Mouse (Mus musculus): Measurements from ENCODE around the gene Kcns1. TPM values are rescaled to one million over a fixed set of nuclear protein-coding genes. Genes with fewer than 3 reads are reported as not detected.
A peak's percentile ranks its signal among the peaks of the same experiment; 100 is the strongest.

Gene Kcns1
- polyA plus RNA-seq, 1 experiment from 2014 or later: not detected

DNA sequence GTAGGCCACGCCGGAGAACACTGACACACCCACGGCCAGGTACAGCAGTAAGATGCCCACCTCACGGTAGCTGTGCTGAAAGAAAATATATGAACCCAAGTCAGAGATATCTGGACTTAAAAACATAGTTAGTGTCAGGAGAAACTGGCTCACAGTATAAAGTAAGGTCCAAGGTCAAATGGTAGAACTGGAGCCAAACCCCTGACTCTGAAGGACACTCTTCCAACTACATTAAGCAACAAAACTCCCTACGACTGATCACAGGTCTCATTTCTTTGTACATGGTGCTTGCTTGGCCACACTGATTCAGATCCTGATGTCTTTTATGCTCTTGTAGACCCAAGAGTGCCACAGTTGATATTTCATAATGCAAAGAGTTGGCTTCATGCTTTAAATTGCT is 6.0 kb downstream of the Kcns1 start:
- peaks cover 58% of the 10 kb centered on the region for H3K27me3 ChIP-seq (replicated peaks; ENCODE audit: low read depth, poor library complexity, severe bottlenecking)
- WGBS: 94% methylated on average over 5 of the region's 5 CpGs
- no peak for DNase-seq (ENCODE audit: low spot score)

GRCm38 (mm10) chr2:164161515-164162055 is 9.3 kb downstream of the Kcns1 start:
- WGBS: 81% methylated on average over 11 of the region's 11 CpGs
- H3K4me1 ChIP-seq: 0 out of 2 replicates have a peak, but pooled peaks cover 7% of the 10 kb centered on the region
- no peak for DNase-seq (ENCODE audit: low spot score)

More for the DNA sequence above, 6.0 kb downstream of the Kcns1 start:
- no peak overlapping the region for H3K4me3 ChIP-seq
- H3K4me1 ChIP-seq: peaks cover 19% of the 10 kb centered on the region
- H3K27ac ChIP-seq (replicated peaks): no peak overlapping the region
- H3K36me3 ChIP-seq (replicated peaks): no peaks in the 10 kb centered on the region
- no peaks in the 10 kb centered on the region for H3K9me3 ChIP-seq

DNA sequence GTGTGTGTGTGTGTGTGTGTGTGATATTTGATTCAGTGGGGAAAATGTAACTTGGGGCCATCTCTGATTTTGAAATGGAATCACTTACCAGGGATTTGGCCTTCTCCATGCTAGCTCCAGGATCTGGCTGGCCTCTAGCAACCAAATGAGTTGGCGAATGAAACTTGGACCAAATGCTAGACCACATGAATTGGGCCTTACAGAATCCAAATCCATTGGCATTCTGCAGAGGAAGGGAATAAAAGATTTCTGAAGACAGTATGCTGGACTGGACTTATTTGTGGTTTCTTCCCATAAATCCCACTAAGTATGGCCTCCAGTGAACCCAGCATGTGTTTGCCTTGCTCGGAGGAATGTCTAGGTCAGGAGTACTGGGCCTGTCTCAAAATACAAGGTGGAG is 12.1 kb downstream of the Kcns1 start:
- Histone ChIP-seq H3K27me3 (replicated peaks; ENCODE audit: low read depth, poor library complexity, severe bottlenecking) (no peaks in the 10 kb centered on the region), H3K36me3 (replicated peaks) (peaks cover 20% of the 10 kb centered on the region), H3K27ac (replicated peaks) (no peak overlapping the region), H3K4me3 (no peak overlapping the region), H3K4me1 (0 out of 2 replicates have a peak, but pooled peaks cover 7% of the 10 kb centered on the region), H3K9me3 (no peaks in the 10 kb centered on the region)
- WGBS: 87% methylated on average over 2 of the region's 2 CpGs
- DNase-seq (ENCODE audit: low spot score): no peak

More at GRCm38 (mm10) chr2:164161515-164162055, 9.3 kb downstream of the Kcns1 start:
- Histone ChIP-seq H3K27me3 (replicated peaks; ENCODE audit: low read depth, poor library complexity, severe bottlenecking) (peaks cover 25% of the 10 kb centered on the region), H3K4me3 (no peak overlapping the region), H3K36me3 (replicated peaks) (peaks cover 7% of the 10 kb centered on the region), H3K27ac (replicated peaks) (no peak overlapping the region), H3K9me3 (no peaks in the 10 kb centered on the region)

DNA sequence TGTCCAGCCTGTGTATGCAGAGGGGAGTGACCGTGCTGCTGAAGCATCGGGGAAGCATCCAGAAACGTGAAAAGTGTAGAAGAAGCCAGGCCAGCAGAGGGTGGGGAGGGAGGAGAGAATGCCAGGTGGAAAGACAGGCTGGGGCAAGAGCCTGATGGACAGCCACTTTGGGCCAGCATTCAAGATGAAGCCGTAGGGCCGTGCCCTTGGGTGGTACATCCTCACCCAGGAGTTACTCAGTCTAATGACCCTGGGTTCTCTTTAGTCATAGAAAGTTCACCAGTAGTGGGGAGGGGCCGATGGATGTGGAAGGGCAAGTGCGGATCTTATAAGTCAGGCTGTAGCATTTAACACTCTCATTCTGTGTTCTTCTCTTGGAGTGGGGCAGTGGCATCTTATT is 14.8 kb downstream of the Kcns1 start:
- H3K4me1 ChIP-seq: no peaks in the 10 kb centered on the region
- no peak overlapping the region for H3K4me3 ChIP-seq
- WGBS: 83% methylated on average over 7 of the region's 7 CpGs
- no peak overlapping the region for H3K27ac ChIP-seq (replicated peaks)
- peaks cover 45% of the 10 kb centered on the region for H3K36me3 ChIP-seq (replicated peaks)
- no peaks in the 10 kb centered on the region for H3K27me3 ChIP-seq (replicated peaks; ENCODE audit: low read depth, poor library complexity, severe bottlenecking)
- DNase-seq (ENCODE audit: low spot score): no peak
- no peaks in the 10 kb centered on the region for H3K9me3 ChIP-seq

DNA sequence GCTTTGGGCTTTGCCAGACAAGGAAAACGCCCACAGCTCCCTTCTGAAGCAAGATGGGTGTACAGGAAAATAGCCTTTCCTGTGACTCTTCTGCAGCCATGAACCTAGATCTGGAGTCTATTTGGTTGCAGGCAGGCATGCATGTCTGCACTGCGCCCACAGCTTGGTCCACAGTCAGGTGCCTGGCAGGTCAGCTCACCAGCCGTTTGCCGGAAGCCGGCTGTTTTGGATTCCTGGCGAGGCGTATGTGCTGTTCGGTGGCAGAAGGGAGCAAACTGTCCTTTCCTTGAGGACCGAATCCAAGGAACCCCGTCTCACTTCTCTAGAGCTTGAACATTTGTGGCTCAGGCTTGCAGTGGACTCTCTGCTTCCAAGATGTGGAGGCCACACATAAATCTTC is 16.9 kb downstream of the Kcns1 start:
- WGBS: 89% methylated on average over 10 of the region's 10 CpGs
- Histone ChIP-seq H3K4me3 (no peak overlapping the region), H3K9me3 (no peaks in the 10 kb centered on the region), H3K4me1 (peaks cover 12% of the 10 kb centered on the region), H3K27me3 (replicated peaks; ENCODE audit: low read depth, poor library complexity, severe bottlenecking) (no peaks in the 10 kb centered on the region), H3K36me3 (replicated peaks) (peaks cover 53% of the 10 kb centered on the region), H3K27ac (replicated peaks) (no peak overlapping the region)
- DNase-seq (ENCODE audit: low spot score): no peak

DNA sequence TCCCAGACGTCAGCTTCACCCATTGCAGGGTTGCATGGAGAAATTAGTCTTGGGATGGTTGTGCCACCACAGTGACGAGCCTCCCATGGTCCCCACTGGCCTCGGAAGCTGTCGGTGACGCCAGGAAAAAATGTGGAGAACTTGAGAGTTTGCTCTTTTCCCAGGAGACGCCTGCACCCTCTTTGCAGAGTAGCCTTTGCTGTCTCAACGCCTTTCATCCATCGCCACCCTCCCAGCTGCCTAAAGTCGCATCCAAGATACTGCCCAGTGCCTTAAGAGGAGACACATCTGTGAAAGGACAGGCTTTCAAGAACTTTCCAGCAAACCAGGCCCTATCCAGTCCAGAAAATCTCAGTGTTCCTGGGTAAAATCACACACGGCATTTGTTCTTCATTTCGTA is 18.6 kb downstream of the Kcns1 start:
- H3K27ac ChIP-seq (replicated peaks): no peak overlapping the region
- 92% methylated on average over 11 of the region's 11 CpGs for WGBS
- peaks cover 58% of the 10 kb centered on the region for H3K36me3 ChIP-seq (replicated peaks)
- no peak for DNase-seq (ENCODE audit: low spot score)
- no peaks in the 10 kb centered on the region for H3K9me3 ChIP-seq
- H3K27me3 ChIP-seq (replicated peaks; ENCODE audit: low read depth, poor library complexity, severe bottlenecking): no peaks in the 10 kb centered on the region
- no peak overlapping the region for H3K4me3 ChIP-seq
- peaks cover 12% of the 10 kb centered on the region for H3K4me1 ChIP-seq

- H3K27ac ChIP-seq (replicated peaks): peak overlapping the region; percentile 14; the same call in 1 of the 2 replicates
- no peak for DNase-seq (ENCODE audit: low spot score)
- no peaks in the 10 kb centered on the region for H3K27me3 ChIP-seq (replicated peaks; ENCODE audit: low read depth, poor library complexity, severe bottlenecking)
- WGBS: 38% methylated on average over 14 of the region's 14 CpGs
- H3K9me3 ChIP-seq: no peaks in the 10 kb centered on the region
- no peak overlapping the region for H3K4me3 ChIP-seq
- peaks cover 48% of the 10 kb centered on the region for H3K36me3 ChIP-seq (replicated peaks)
- peaks cover 12% of the 10 kb centered on the region for H3K4me1 ChIP-seq
Measured at GRCm38 (mm10) chr2:164150086-164150760, 20.7 kb downstream of the Kcns1 start.

GRCm38 (mm10) chr2:164146556-164146955 is 24.4 kb downstream of the Kcns1 start:
- Histone ChIP-seq H3K4me1 (peaks cover 30% of the 10 kb centered on the region), H3K9me3 (no peaks in the 10 kb centered on the region), H3K4me3 (no peak overlapping the region), H3K27ac (replicated peaks) (no peak overlapping the region), H3K27me3 (replicated peaks; ENCODE audit: low read depth, poor library complexity, severe bottlenecking) (no peaks in the 10 kb centered on the region), H3K36me3 (replicated peaks) (peaks cover 23% of the 10 kb centered on the region)
- DNase-seq (ENCODE audit: low spot score): no peak
- 95% methylated on average over 12 of the region's 12 CpGs for WGBS

- Histone ChIP-seq H3K27me3 (replicated peaks; ENCODE audit: low read depth, poor library complexity, severe bottlenecking) (no peaks in the 10 kb centered on the region), H3K4me3 (no peak overlapping the region), H3K36me3 (replicated peaks) (peaks cover 23% of the 10 kb centered on the region), H3K9me3 (no peaks in the 10 kb centered on the region), H3K4me1 (peaks cover 20% of the 10 kb centered on the region), H3K27ac (replicated peaks) (no peak overlapping the region)
- 88% methylated on average over 10 of the region's 10 CpGs for WGBS
- DNase-seq (ENCODE audit: low spot score): no peak
Measured at GRCm38 (mm10) chr2:164144541-164144940, 26.4 kb downstream of the Kcns1 start.

DNA sequence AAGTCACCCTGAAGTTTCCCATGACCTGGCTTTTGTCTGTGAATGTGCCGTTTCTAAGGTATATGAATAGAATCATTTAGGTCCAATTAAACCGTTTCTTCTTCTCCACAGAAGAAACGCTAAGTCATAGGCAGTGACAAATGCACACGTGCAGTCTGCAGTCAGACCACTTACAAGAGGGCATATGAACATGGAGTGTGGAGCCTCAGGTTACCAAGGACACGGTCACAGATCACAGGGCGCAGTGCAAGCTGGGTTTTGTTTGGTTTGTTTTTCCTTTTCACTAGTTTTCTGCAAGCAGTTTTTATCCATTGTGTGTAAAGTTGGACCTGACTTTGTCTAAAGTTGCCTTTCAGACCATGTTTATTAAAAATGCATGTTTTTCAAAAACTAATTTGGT is 26.9 kb downstream of the Kcns1 start:
- WGBS: 81% methylated on average over 6 of the region's 6 CpGs
- no peak overlapping the region for H3K4me3 ChIP-seq

DNA sequence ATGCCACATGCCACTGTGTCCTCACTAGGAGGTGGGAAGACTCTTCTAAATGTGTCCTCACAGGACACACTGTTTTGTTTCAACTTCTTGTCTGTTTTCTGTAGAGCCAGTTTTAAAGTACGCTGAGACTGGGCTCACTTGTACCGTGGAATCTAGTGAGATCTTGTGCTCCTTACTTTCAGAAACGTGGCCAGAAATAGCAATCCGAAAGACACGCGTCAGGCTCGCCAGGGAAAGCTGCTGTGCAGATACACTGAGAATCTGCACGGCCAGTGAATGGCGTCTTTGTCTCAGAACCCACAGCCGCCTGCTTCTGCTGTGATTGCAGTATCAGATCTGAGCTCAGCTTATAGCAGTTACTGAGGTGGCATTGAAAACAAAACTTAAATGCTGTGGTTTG is 28.9 kb downstream of the Kcns1 start:
- Histone ChIP-seq H3K4me1 (peaks cover 20% of the 10 kb centered on the region), H3K4me3 (no peak overlapping the region), H3K27ac (replicated peaks) (peak overlapping the region; percentile 51), H3K9me3 (no peaks in the 10 kb centered on the region), H3K27me3 (replicated peaks; ENCODE audit: low read depth, poor library complexity, severe bottlenecking) (no peaks in the 10 kb centered on the region), H3K36me3 (replicated peaks) (peaks cover 15% of the 10 kb centered on the region; the same call in 1 of the 2 replicates)
- WGBS: 46% methylated on average over 10 of the region's 10 CpGs
- peak; percentile 39 for DNase-seq (ENCODE audit: low spot score)

More for the DNA sequence above, 26.9 kb downstream of the Kcns1 start:
- Histone ChIP-seq H3K4me1 (peaks cover 20% of the 10 kb centered on the region), H3K9me3 (no peaks in the 10 kb centered on the region), H3K36me3 (replicated peaks) (peaks cover 23% of the 10 kb centered on the region), H3K27ac (replicated peaks) (no peak overlapping the region), H3K27me3 (replicated peaks; ENCODE audit: low read depth, poor library complexity, severe bottlenecking) (no peaks in the 10 kb centered on the region)
- no peak for DNase-seq (ENCODE audit: low spot score)

- H3K27ac ChIP-seq (replicated peaks): no peak overlapping the region
- H3K4me3 ChIP-seq: no peak overlapping the region
- peaks cover 18% of the 10 kb centered on the region for H3K36me3 ChIP-seq (replicated peaks)
- WGBS: 81% methylated on average over 6 of the region's 6 CpGs
- H3K27me3 ChIP-seq (replicated peaks; ENCODE audit: low read depth, poor library complexity, severe bottlenecking): no peaks in the 10 kb centered on the region
- peaks cover 15% of the 10 kb centered on the region for H3K4me1 ChIP-seq
- DNase-seq (ENCODE audit: low spot score): no peak
- no peaks in the 10 kb centered on the region for H3K9me3 ChIP-seq
Measured at GRCm38 (mm10) chr2:164137754-164138153, 33.2 kb downstream of the Kcns1 start.

DNA sequence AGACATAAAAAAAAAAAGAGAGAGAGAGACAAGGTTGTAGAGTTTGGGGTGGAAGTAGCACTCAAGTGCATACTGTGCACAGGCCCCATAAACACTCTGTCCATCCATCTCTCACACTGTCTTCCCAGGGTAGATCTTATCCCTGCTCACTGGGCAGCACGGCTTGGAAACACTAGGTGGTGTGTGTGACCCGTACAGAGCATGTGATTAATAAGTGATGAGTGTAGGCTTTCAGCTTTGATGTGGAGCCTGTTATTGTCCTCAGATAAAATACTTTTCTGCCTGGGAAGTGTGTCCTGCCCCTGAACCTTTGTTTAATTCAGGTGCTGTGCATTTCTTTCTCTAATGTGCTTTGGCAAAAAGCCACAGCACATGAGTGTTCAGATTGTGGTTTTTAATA is 34.5 kb downstream of the Kcns1 start:
- Histone ChIP-seq H3K36me3 (replicated peaks) (peaks cover 25% of the 10 kb centered on the region), H3K4me1 (peaks cover 2% of the 10 kb centered on the region), H3K9me3 (no peaks in the 10 kb centered on the region), H3K4me3 (no peak overlapping the region), H3K27ac (replicated peaks) (no peak overlapping the region), H3K27me3 (replicated peaks; ENCODE audit: low read depth, poor library complexity, severe bottlenecking) (no peaks in the 10 kb centered on the region)
- 62% methylated on average over 2 of the region's 2 CpGs for WGBS
- DNase-seq (ENCODE audit: low spot score): no peak
